Mouse (Mus musculus) G1E (cell line): ENCODE measurements around the gene Tuba1c.

Experiments used
- CTCF ChIP-seq: IDR thresholded peaks from 2 replicates; pipeline ENCODE4 v1.5.1; 2012; ENCODE audit warnings: low read depth, low read length, inconsistent platforms, mixed read lengths
- GATA1 ChIP-seq: IDR thresholded peaks from 2 replicates; pipeline ENCODE4 v1.6.1; 2012; ENCODE audit warnings: borderline replicate concordance, low read length, inconsistent platforms, mixed read lengths
- GATA2 ChIP-seq: IDR thresholded peaks from 2 replicates; pipeline ENCODE4 v1.6.1; 2012; ENCODE audit warnings: low read depth, low read length, inconsistent platforms, borderline replicate concordance
- POLR2AphosphoS5 ChIP-seq: IDR thresholded peaks from 2 replicates; pipeline ENCODE4 v1.6.1; 2012; ENCODE audit warnings: low read depth, low read length, inconsistent platforms; ENCODE audit not compliant: insufficient replicate concordance
- TAL1 ChIP-seq: conservative IDR thresholded peaks from 2 replicates; pipeline ENCODE4 v1.6.1; 2012; ENCODE audit warnings: low read depth, low read length, inconsistent platforms, mixed read lengths

- TF ChIP-seq CTCF (no peak), TAL1 (no peak), GATA1 (no peak), POLR2AphosphoS5 (no peak), GATA2 (no peak)
Measured at GRCm38 (mm10) chr15:99019436-99019835, 10.3 kb upstream of the Tuba1c start.
